Mouse (Mus musculus): ENCODE measurements around the gene Rflna.

DNA sequence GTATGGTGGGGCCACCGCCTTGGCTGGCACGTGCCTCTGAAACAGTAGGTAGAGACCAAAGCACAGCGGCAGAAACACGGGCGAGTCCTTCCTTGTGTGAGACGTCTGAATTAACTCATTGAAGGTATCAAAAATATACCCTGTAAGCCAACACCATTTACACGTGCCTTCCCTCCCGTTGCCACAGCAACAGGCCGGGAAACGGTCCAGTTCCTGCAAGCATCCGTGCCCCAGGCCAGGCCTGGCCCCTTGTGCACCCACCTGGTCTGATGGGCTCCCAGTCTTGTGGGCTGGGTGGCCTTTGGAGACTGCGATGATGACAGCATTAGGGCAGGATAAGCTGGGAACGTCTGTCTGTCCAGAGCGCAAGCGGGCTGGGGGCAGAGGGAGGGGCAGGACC, 14.3 kb downstream of the Rflna start:
- TF ChIP-seq POLR2A (IDR thresholded peaks at IDR 0.05; ENCODE audit: control insufficient read depth, extremely low read depth, insufficient read depth, low read length, poor library complexity): no peak
- no peak for TF ChIP-seq CTCF (IDR thresholded peaks at IDR 0.05; ENCODE audit: borderline replicate concordance, control insufficient read depth, extremely low read depth, insufficient read depth, low read length, poor library complexity)

Measured in thymus, adult 2 months (tissue).